Mouse (Mus musculus) midbrain, embryonic 10.5 days (tissue): ENCODE measurements around the gene Tiam1. TPM values are rescaled to one million over a fixed set of nuclear protein-coding genes. Genes with fewer than 3 reads are reported as not detected.

Experiments used
- DNase-seq: peaks from one replicate; pipeline ENCODE4 v3.0.0-alpha.2; 2017; ENCODE audit warnings: low spot score
- H3K27ac ChIP-seq: fragments of 300-500 bp; sonication (generic); replicated peaks from 2 replicates; pipeline ENCODE4 v1.5.1; 2016; ENCODE audit warnings: mild to moderate bottlenecking
- H3K27me3 ChIP-seq: fragments of 300-500 bp; sonication (generic); 2 replicates; pipeline ENCODE4 v1.6.1; 2016; ENCODE audit warnings: low read depth, mild to moderate bottlenecking; ENCODE audit not compliant: poor library complexity, severe bottlenecking
- H3K36me3 ChIP-seq: fragments of 300-500 bp; sonication (generic); 2 replicates; pipeline ENCODE4 v1.6.1; 2016; ENCODE audit warnings: mild to moderate bottlenecking, moderate library complexity
- H3K4me1 ChIP-seq: fragments of 300-500 bp; sonication (generic); 2 replicates; pipeline ENCODE4 v1.6.1; 2016
- H3K4me3 ChIP-seq: fragments of 300-500 bp; sonication (generic); 2 replicates; pipeline ENCODE4 v1.5.1; 2016; ENCODE audit warnings: mild to moderate bottlenecking, moderate library complexity
- H3K9me3 ChIP-seq: fragments of 300-500 bp; sonication (generic); replicated peaks from 2 replicates; pipeline ENCODE4 v1.6.1; 2016; ENCODE audit warnings: mild to moderate bottlenecking
- WGBS: fragments of 180-500 bp; shearing (Covaris S2); methylation state at CpG from one replicate; pipeline ENCODE4 v1.1.7; 2016; 5-methylcytosine and 5-hydroxymethylcytosine counted together
- polyA plus RNA-seq: library from polyadenylated mRNA; unstranded; fragments of >200 nt; fragmentation: Nextera tagmentation; extraction: Ambion mirVana; gene quantifications from 2 replicates; pipeline ENCODE4 v1.2.1, GENCODE M21; 2016

Gene Tiam1
- polyA plus RNA-seq, 1 experiment from 2014 or later = 13.8 TPM

DNA sequence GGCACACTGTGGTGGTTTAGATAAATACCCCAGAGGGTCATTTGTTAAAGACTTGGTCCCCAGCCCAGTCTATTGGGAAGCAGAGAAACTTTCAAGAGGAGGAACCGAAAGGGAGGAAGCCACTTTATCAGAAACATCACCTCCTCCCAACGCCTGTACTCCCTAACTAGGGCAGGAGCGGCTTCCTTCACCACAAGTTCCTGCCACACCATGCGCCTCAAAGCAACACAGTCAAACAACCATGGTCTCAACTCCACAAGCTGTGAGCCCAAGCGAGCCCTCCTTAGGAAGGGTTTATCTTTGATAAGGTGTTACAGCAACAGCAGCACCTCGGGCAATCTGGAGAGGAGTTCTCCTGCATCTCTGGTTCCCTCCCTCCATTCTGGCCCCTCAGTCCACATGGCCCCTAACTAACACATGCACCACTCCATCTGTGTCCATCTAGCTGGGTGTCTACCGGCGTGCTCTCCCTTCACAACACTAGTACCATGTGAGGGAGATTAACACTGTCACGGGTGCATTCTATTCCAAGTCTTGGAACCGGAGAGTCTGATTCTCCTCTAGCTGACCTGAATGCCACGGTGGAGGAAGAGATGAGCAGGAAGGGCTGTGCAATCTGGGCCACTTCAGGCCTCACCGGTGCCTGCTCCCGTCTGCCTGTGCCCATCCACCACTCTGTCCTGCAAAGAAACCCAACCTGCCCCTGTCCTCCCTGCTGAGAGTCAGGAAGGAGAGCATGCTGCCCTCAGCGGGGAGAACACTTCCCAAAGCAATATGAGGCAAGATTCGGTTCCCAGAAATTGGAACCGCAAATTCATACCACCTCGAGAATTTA, 149.4 kb downstream of the Tiam1 start:
- peaks cover 9% of the 10 kb centered on the region; the same call in 1 of the 2 replicates for H3K9me3 ChIP-seq
- H3K4me1 ChIP-seq = no peaks in the 10 kb centered on the region
- DNase-seq = no peak
- WGBS = 91% methylated on average over 17 of the region's 17 CpGs
- no peak overlapping the region for H3K27ac ChIP-seq
- no peak overlapping the region for H3K4me3 ChIP-seq
- H3K27me3 ChIP-seq = no peaks in the 10 kb centered on the region
- peaks cover 10% of the 10 kb centered on the region for H3K36me3 ChIP-seq

GRCm38 (mm10) chr16:89993506-89993905, 150.1 kb downstream of the Tiam1 start:
- H3K9me3 ChIP-seq = peaks cover 9% of the 10 kb centered on the region; the same call in 1 of the 2 replicates
- H3K36me3 ChIP-seq = peaks cover 9% of the 10 kb centered on the region
- no peak overlapping the region for H3K27ac ChIP-seq
- no peaks in the 10 kb centered on the region for H3K4me1 ChIP-seq
- no peaks in the 10 kb centered on the region for H3K27me3 ChIP-seq
- no peak overlapping the region for H3K4me3 ChIP-seq
- WGBS = 95% methylated on average over 4 of the region's 4 CpGs
- DNase-seq = no peak

- DNase-seq = no peak
- peaks cover 9% of the 10 kb centered on the region; the same call in 1 of the 2 replicates for H3K9me3 ChIP-seq
- 86% methylated on average over 12 of the region's 12 CpGs for WGBS
- H3K4me3 ChIP-seq = no peak overlapping the region
- no peak overlapping the region for H3K27ac ChIP-seq
- peaks cover 2% of the 10 kb centered on the region for H3K4me1 ChIP-seq
- H3K36me3 ChIP-seq = peaks cover 9% of the 10 kb centered on the region
- H3K27me3 ChIP-seq = no peaks in the 10 kb centered on the region
Observed at GRCm38 (mm10) chr16:89991701-89992152, 151.8 kb downstream of the Tiam1 start.

DNA sequence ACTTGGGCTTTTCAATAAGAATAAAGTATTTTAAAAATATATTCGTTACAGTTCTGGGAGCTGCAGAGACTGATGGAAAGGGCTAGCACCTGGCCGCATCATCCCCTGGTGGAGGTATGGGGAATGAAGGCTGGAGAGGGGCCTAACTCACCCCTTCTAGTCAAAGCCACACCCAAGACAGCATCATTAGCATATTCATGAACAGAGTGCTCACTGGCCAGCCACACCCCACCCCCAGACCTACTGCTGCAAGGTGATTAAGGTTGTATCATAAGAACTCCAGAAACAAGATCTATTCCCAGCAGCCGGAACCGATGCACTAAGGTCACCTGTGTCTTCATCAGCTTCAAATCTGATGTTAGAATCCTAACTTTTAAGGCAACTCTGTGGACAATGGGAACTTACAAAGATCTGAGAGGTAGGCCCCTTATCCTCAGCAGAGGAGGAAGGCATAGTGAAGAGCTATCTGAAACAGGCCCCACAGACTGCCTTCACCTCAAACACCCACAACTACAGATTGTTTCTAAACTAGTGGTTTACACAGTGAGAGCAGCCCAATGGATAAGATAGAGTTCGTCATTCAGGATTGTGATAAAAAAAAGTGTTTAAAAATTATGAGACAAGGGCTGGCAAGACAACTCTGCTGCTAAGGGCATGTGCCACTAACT, 153.1 kb downstream of the Tiam1 start:
- Histone ChIP-seq H3K27me3 (no peaks in the 10 kb centered on the region), H3K9me3 (peaks cover under 1% of the 10 kb centered on the region; the same call in 1 of the 2 replicates), H3K4me3 (no peak overlapping the region), H3K36me3 (no peaks in the 10 kb centered on the region), H3K27ac (no peak overlapping the region), H3K4me1 (peaks cover 10% of the 10 kb centered on the region)
- no peak for DNase-seq
- 82% methylated on average over 5 of the region's 5 CpGs for WGBS

DNA sequence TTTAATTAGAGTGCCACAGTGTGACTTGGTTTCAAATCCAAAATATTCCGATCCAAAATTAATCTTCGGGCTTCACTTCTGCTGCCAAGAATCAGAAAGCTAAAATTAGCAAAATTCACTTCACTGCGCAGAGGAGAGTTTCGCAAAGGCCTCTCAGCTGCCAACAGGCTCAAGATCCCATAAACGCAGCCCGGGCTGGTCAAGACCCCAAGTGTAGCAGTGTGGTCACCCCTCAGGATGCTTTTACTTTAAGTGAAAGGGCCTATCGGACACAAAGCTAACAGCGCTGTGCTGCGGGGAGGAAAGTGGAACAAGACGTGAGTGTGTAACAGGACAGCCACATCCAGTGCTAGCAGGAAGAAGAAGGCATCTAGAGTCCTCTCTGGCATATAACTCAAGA, 153.8 kb downstream of the Tiam1 start:
- DNase-seq = no peak
- Histone ChIP-seq H3K4me3 (no peak overlapping the region), H3K36me3 (no peaks in the 10 kb centered on the region), H3K4me1 (peaks cover 10% of the 10 kb centered on the region), H3K27me3 (no peaks in the 10 kb centered on the region), H3K27ac (no peak overlapping the region), H3K9me3 (no peaks in the 10 kb centered on the region)
- 90% methylated on average over 10 of the region's 10 CpGs for WGBS

- WGBS = 76% methylated on average over 18 of the region's 18 CpGs
- H3K27ac ChIP-seq = peak overlapping the region; percentile 43; the same call in 1 of the 2 replicates
Observed at GRCm38 (mm10) chr16:89986672-89987362, 156.8 kb downstream of the Tiam1 start.

DNA sequence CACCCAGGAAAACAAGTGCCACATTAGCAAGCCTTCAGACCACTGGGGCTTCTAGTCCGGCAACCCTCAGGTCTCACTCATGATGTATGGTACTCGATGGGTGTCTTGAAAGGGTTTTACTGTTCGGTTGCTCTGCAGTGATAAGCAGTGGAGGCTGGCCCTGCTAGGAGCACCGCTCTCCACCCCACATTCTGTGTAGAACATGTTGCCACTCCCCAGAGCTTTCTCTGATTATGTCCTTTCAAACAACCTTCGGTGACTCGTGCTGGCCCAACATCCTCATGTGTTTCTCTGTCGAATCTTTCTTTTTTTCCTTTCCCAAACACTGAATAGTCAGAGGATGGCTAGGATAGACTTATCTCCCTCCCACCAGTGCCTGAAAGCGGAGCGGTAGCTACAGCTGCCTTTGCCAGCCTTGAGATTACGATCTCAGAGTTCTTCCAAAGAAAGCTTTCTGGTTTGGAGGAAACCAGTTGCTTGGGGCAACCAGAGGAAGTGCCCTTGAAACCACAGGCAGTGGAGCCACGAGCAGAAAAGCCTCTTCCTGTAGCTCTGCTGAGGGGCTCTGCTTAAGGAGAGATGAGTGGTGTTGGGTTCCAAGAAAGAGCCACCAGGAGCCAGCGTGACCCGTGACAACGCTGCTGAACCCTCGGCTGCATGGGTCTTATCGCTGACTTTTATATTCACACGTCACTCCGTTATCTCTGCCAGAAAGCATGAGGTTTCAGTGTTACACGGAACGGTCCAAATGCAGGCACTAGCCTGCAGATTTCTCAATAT, 157.7 kb downstream of the Tiam1 start:
- DNase-seq = no peak
- no peaks in the 10 kb centered on the region for H3K36me3 ChIP-seq
- H3K4me1 ChIP-seq = peaks cover 10% of the 10 kb centered on the region
- 77% methylated on average over 20 of the region's 20 CpGs for WGBS
- no peak overlapping the region for H3K4me3 ChIP-seq
- peak overlapping the region; percentile 43; the same call in 1 of the 2 replicates for H3K27ac ChIP-seq
- no peaks in the 10 kb centered on the region for H3K9me3 ChIP-seq
- H3K27me3 ChIP-seq = no peaks in the 10 kb centered on the region

More at GRCm38 (mm10) chr16:89986672-89987362, 156.8 kb downstream of the Tiam1 start:
- Histone ChIP-seq H3K27me3 (no peaks in the 10 kb centered on the region), H3K9me3 (no peaks in the 10 kb centered on the region), H3K4me3 (no peak overlapping the region), H3K4me1 (peaks cover 10% of the 10 kb centered on the region), H3K36me3 (no peaks in the 10 kb centered on the region)
- DNase-seq = no peak

- no peak overlapping the region for H3K27ac ChIP-seq
- H3K4me1 ChIP-seq = no peaks in the 10 kb centered on the region
- no peak for DNase-seq
- no peaks in the 10 kb centered on the region for H3K27me3 ChIP-seq
- no peaks in the 10 kb centered on the region for H3K36me3 ChIP-seq
- H3K9me3 ChIP-seq = no peaks in the 10 kb centered on the region
- WGBS = 89% methylated on average over 11 of the region's 11 CpGs
- no peak overlapping the region for H3K4me3 ChIP-seq
Observed at GRCm38 (mm10) chr16:89980075-89980744, 163.4 kb downstream of the Tiam1 start.

- Histone ChIP-seq H3K4me3 (no peak overlapping the region), H3K36me3 (no peaks in the 10 kb centered on the region), H3K27me3 (no peaks in the 10 kb centered on the region), H3K27ac (no peak overlapping the region), H3K9me3 (no peaks in the 10 kb centered on the region), H3K4me1 (no peaks in the 10 kb centered on the region)
- WGBS = 94% methylated on average over 9 of the region's 9 CpGs
- DNase-seq = no peak
Observed at GRCm38 (mm10) chr16:89975441-89975840, 168.1 kb downstream of the Tiam1 start.

DNA sequence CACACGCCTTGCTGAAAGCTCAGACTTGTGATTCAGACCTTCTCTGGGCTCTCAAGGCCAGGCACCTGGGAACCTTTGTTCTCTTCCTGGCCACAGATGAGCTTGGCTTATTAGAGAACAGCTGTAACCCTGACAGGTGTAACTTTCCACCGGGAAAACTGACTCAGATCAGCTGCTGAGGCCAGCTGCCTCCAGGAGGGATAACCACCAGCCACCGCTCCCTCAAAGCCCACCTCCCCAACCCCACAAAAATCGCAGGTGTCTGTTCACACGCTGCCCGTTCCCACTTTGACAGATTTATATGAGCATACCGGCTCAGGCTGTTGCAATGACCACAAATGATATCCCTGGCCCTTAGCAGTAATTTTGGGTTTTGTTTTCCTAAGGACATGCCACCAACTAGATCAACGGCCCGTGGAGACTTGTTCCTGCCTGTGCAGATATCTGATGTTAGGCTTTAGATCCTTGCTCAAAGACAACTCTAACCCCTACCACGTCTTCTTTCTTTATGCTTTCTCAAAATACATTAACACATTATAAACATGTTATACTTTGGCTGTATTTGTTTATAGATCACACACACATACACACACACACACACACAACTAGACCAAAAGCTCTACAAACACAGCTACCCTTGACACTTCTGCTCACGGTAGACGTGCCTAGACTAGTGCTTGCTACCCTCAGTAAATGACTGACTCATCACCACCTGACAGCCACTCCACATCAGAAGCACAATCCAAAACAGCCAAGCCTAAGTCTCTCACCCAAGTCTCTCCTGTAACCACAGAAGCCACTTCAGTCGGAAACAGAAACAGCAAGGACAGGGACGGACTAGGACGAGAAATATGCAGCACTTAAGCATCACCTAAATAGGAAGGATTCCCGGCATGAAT, 169.5 kb downstream of the Tiam1 start:
- Histone ChIP-seq H3K36me3 (no peaks in the 10 kb centered on the region), H3K4me1 (no peaks in the 10 kb centered on the region), H3K27me3 (no peaks in the 10 kb centered on the region), H3K27ac (no peak overlapping the region), H3K9me3 (no peaks in the 10 kb centered on the region), H3K4me3 (no peak overlapping the region)
- WGBS = 94% methylated on average over 16 of the region's 16 CpGs
- no peak for DNase-seq
